Mouse (Mus musculus) neural tube, embryonic 11.5 days (tissue): Measurements from ENCODE around the gene Nmt2. TPM values are rescaled to one million over a fixed set of nuclear protein-coding genes. Genes with fewer than 3 reads are reported as not detected.

Experiments
- ATAC-seq: fragments of 200-750 bp; cut with Nextera tagmentation; 2 replicates; pipeline ENCODE4 v1.8.0; 2017; ENCODE audit warnings: moderate number of reproducible peaks, mild to moderate bottlenecking, moderate TSS enrichment, moderate library complexity; ENCODE audit not compliant: insufficient read depth, low FRiP score, low TSS enrichment
- DNase-seq: peaks from one replicate; pipeline ENCODE4 v3.0.0-alpha.2; 2015; ENCODE audit warnings: low spot score
- H3K27ac ChIP-seq: fragments of 300-500 bp; sonication (generic); 2 replicates; pipeline ENCODE4 v1.5.1; 2014; ENCODE audit warnings: low read depth, mild to moderate bottlenecking, low read length
- H3K27me3 ChIP-seq: fragments of 300-500 bp; sonication (generic); 2 replicates; pipeline ENCODE4 v1.6.1; 2014; ENCODE audit warnings: mild to moderate bottlenecking, low read length, mixed read lengths; ENCODE audit not compliant: control insufficient read depth, insufficient read depth
- H3K36me3 ChIP-seq: fragments of 300-500 bp; sonication (generic); 2 replicates; pipeline ENCODE4 v1.6.1; 2014; ENCODE audit warnings: mild to moderate bottlenecking, low read length, moderate library complexity, mixed read lengths; ENCODE audit not compliant: control insufficient read depth, insufficient read depth
- H3K4me1 ChIP-seq: fragments of 300-500 bp; sonication (generic); 2 replicates; pipeline ENCODE4 v1.6.1; 2014; ENCODE audit warnings: low read length, mixed read lengths; ENCODE audit not compliant: control insufficient read depth, insufficient read depth
- H3K4me2 ChIP-seq: fragments of 300-500 bp; sonication (generic); 2 replicates; pipeline ENCODE4 v1.6.1; 2014; ENCODE audit warnings: low read depth, mild to moderate bottlenecking, moderate library complexity
- H3K4me3 ChIP-seq: fragments of 300-500 bp; sonication (generic); 2 replicates; pipeline ENCODE4 v1.5.1; 2014; ENCODE audit warnings: low read depth, low read length
- H3K9ac ChIP-seq: fragments of 300-500 bp; sonication (generic); 2 replicates; pipeline ENCODE4 v1.6.1; 2014; ENCODE audit warnings: mild to moderate bottlenecking, low read length
- H3K9me3 ChIP-seq: fragments of 300-500 bp; sonication (generic); 2 replicates; pipeline ENCODE4 v1.6.1; 2016; ENCODE audit warnings: low read length; ENCODE audit not compliant: control insufficient read depth
- WGBS: fragments of 180-500 bp; shearing (Covaris S2); extraction: QIAGEN DNeasy Blood & Tissue Kit; methylation state at CpG from one replicate; pipeline ENCODE4 v1.1.7; 2014; 5-methylcytosine and 5-hydroxymethylcytosine counted together
- polyA plus RNA-seq: library from polyadenylated mRNA; unstranded; fragments of >200 nt; fragmentation: Nextera tagmentation; extraction: Ambion mirVana; gene quantifications from 2 replicates; pipeline ENCODE4 v1.2.1, GENCODE M21; 2014

The Nmt2 gene
- polyA plus RNA-seq, 1 experiment from 2014 or later: 56.0 TPM

- ATAC-seq (peak; percentile 98), DNase-seq (peak; percentile 97)
- H3K27me3 ChIP-seq: no peaks in the 10 kb centered on the region
- H3K9ac ChIP-seq: peak within 1 kb of the TSS; percentile 56
- peak within 1 kb of the TSS; percentile 45 for H3K4me2 ChIP-seq
- no peaks in the 10 kb centered on the region for H3K9me3 ChIP-seq
- WGBS: under 1% methylated on average over 45 of the region's 45 CpGs
- H3K36me3 ChIP-seq: 0 out of 2 replicates have a peak, but pooled peaks cover 3% of the 10 kb centered on the region
- peak within 1 kb of the TSS; percentile 46 for H3K4me3 ChIP-seq
- peaks cover 5% of the 10 kb centered on the region; the same call in 1 of the 2 replicates for H3K4me1 ChIP-seq
- no peak within 1 kb of the TSS for H3K27ac ChIP-seq
These were observed 48.7 kb downstream of the Nmt2 start, which contains the start of gene Rpp38 for GRCm38 (mm10) chr2:3332484-3333242. Gene Rpp38 (minus strand): TSS chr2:3332643.

DNA sequence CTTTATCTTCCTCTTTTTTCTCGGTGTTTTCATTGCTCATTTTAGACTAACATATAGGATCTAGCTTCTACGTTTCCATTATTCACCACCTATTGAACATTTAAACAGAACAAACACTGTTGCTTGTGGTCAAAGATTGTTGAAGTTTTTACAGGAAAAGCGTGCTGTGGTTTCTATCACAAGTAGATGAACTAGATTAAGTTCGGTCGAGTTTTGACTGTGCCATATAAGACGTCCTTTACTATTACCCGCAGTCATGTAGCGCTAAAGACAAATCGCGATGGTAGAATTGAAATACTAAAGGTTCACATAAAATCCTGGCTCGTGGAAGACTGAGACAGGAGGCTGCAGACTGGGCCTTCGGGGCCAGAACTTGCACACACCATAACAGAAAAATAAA is 49.7 kb downstream of the Nmt2 start:
- Histone ChIP-seq H3K27me3 (no peaks in the 10 kb centered on the region), H3K9ac (no peak overlapping the region), H3K4me2 (no peak overlapping the region), H3K27ac (no peak overlapping the region), H3K36me3 (no peaks in the 10 kb centered on the region), H3K4me3 (no peak overlapping the region), H3K4me1 (peaks cover 5% of the 10 kb centered on the region; the same call in 1 of the 2 replicates), H3K9me3 (no peaks in the 10 kb centered on the region)
- ATAC-seq (no peak), DNase-seq (no peak)
- WGBS: 88% methylated on average over 12 of the region's 12 CpGs

- DNase-seq (peak; percentile 51), ATAC-seq (no peak)
- Histone ChIP-seq H3K27ac (no peak within 1 kb of the TSS), H3K9me3 (no peaks in the 10 kb centered on the region), H3K36me3 (no peaks in the 10 kb centered on the region), H3K4me2 (peak within 1 kb of the TSS; percentile 47), H3K4me1 (peaks cover 5% of the 10 kb centered on the region; the same call in 1 of the 2 replicates), H3K4me3 (peak within 1 kb of the TSS; percentile 19), H3K27me3 (no peaks in the 10 kb centered on the region), H3K9ac (peak within 1 kb of the TSS; percentile 18; the same call in 1 of the 2 replicates)
- 4% methylated on average over 20 of the region's 20 CpGs for WGBS
These were observed 51.7 kb downstream of the Nmt2 start, which contains the start of gene Acbd7 for GRCm38 (mm10) chr2:3335611-3336301. Gene Acbd7 (plus strand): TSS chr2:3336168.

- 83% methylated on average over 4 of the region's 4 CpGs for WGBS
- Histone ChIP-seq H3K4me2 (no peak overlapping the region), H3K36me3 (no peaks in the 10 kb centered on the region), H3K27me3 (no peaks in the 10 kb centered on the region), H3K4me1 (no peaks in the 10 kb centered on the region), H3K9ac (no peak overlapping the region), H3K9me3 (no peaks in the 10 kb centered on the region), H3K27ac (no peak overlapping the region), H3K4me3 (no peak overlapping the region)
- DNase-seq: no peak
- ATAC-seq: no peak
These were observed 64.4 kb downstream of the Nmt2 start for GRCm38 (mm10) chr2:3348422-3348821.

DNA sequence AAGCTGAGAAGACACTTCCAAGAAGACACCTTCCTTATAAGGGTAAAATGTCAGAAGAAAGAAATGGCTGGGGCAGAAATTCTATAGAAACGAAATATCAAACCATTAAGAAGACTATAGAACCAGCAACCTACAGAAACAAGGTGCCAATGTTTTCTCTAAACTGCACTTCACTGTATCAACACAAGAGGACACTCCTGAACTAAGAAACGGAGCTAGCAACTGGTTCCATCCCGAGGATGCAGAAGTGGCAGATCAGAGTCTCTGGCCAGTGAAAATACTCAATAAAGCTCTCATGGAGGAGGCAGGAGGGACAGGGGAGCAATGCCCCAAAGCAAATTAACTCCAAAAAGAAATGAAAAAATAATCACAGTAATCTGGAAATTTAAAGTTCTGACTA is 64.9 kb downstream of the Nmt2 start:
- no peak for DNase-seq
- Histone ChIP-seq H3K9me3 (no peaks in the 10 kb centered on the region), H3K36me3 (no peaks in the 10 kb centered on the region), H3K4me1 (no peaks in the 10 kb centered on the region), H3K4me3 (no peak overlapping the region), H3K27me3 (no peaks in the 10 kb centered on the region), H3K9ac (no peak overlapping the region), H3K4me2 (no peak overlapping the region), H3K27ac (no peak overlapping the region)
- 24% methylated on average over 3 of the region's 3 CpGs for WGBS
- ATAC-seq: no peak

DNA sequence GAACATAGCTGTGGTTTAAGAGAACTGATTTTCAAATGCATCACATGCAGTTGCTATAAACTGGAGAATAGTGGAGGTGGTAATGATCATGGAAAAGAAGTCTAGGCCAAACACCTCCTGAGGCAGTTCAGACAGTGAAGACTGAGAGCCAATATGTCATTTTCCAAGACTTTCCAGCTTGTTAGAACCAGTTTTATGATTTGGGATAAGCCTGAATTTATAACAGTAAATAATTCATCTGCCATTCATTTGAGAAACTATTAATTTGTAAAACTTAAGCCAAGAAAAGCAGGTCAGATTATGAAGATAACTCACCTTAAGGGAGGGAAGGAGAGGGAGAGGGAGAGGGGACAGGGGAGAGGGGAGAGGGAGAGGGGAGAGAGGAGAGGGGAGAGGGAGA is 69.1 kb downstream of the Nmt2 start:
- no peak overlapping the region for H3K4me3 ChIP-seq
- H3K27me3 ChIP-seq: no peaks in the 10 kb centered on the region
- no peaks in the 10 kb centered on the region for H3K4me1 ChIP-seq
- no peak overlapping the region for H3K4me2 ChIP-seq
- H3K36me3 ChIP-seq: no peaks in the 10 kb centered on the region
- DNase-seq: no peak
- ATAC-seq: no peak
- no peak overlapping the region for H3K27ac ChIP-seq
- no peak overlapping the region for H3K9ac ChIP-seq
- no peaks in the 10 kb centered on the region for H3K9me3 ChIP-seq

DNA sequence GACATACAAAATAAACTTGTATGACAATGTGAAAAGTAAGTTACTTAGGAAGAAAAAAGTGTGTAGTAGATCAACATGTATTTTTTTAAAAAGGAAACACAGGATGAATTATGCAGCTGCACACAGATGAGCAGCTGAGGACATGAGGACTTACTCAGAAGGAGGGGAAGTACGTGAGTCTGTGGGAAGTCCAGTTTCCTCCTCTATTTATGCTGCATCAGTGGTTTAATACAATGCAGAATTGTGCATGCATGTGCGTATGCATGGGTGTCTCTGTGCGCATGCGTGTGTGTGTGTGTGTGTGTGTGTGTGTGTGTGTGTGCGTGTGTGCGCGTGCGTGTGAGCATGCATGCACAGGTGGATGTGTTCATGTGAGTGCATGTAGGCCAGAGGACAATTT is 71.8 kb downstream of the Nmt2 start:
- Histone ChIP-seq H3K9me3 (no peaks in the 10 kb centered on the region), H3K9ac (no peak overlapping the region), H3K27ac (no peak overlapping the region), H3K4me2 (no peak overlapping the region), H3K4me3 (no peak overlapping the region), H3K4me1 (no peaks in the 10 kb centered on the region), H3K27me3 (no peaks in the 10 kb centered on the region), H3K36me3 (no peaks in the 10 kb centered on the region)
- 93% methylated on average over 8 of the region's 8 CpGs for WGBS
- ATAC-seq (no peak), DNase-seq (no peak)

DNA sequence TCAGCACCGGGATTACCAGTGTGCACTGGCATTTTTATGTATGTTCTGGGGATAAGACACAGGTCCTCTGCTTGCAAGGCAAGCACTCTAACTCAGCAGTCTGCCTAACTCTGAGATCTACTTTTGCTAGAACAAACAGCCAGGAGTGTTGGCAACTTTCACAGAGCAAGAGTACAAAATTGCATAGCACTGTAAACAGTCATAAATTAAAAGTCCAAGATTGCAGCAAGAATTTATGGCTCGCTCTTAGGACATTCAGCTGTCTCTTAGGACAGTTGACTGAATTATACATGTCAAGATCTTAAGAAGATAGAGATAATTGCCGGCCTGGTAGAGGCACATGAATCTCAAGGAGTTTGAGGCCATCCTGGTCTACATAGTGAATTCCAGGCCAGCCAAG is 72.3 kb downstream of the Nmt2 start:
- H3K27me3 ChIP-seq: no peaks in the 10 kb centered on the region
- no peak overlapping the region for H3K4me3 ChIP-seq
- H3K4me1 ChIP-seq: no peaks in the 10 kb centered on the region
- WGBS: 74% methylated on average over 3 of the region's 3 CpGs
- H3K9me3 ChIP-seq: no peaks in the 10 kb centered on the region
- DNase-seq (no peak), ATAC-seq (no peak)
- H3K4me2 ChIP-seq: no peak overlapping the region
- H3K36me3 ChIP-seq: no peaks in the 10 kb centered on the region
- no peak overlapping the region for H3K27ac ChIP-seq
- no peak overlapping the region for H3K9ac ChIP-seq

DNA sequence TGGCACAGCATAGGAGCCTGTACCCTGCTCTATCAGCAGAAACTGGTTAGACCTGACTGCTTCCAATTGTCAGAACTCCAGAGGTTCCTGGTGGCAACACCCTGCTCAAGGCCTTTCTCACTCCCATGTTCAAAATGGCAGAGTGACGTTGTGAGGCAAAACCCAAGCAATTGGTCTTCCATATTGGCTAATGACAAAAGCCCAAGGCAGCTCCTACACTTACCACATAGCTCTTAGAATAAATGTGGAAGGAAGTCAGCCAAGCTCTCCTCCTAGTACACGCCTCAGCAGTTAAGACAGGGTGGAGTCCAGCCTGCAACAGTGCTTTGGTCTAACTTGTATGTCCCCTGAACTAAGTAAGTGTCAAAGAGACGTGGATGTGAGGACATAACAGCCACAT is 73.9 kb downstream of the Nmt2 start:
- H3K9me3 ChIP-seq: no peaks in the 10 kb centered on the region
- WGBS: 73% methylated on average over 3 of the region's 3 CpGs
- no peak overlapping the region for H3K4me3 ChIP-seq
- no peak for DNase-seq
- no peaks in the 10 kb centered on the region for H3K36me3 ChIP-seq
- H3K27ac ChIP-seq: no peak overlapping the region
- ATAC-seq: no peak
- H3K27me3 ChIP-seq: no peaks in the 10 kb centered on the region
- no peak overlapping the region for H3K4me2 ChIP-seq
- no peak overlapping the region for H3K9ac ChIP-seq
- H3K4me1 ChIP-seq: no peaks in the 10 kb centered on the region
